Mouse (Mus musculus) B cell, adult 2 months (primary cell): Measurements from ENCODE around the gene Foxi1.

Experiments used
- DNase-seq, 2 experiments: peaks; one replicate each; pipeline ENCODE4 v3.0.0; 2022

Foxi1 gene

DNA sequence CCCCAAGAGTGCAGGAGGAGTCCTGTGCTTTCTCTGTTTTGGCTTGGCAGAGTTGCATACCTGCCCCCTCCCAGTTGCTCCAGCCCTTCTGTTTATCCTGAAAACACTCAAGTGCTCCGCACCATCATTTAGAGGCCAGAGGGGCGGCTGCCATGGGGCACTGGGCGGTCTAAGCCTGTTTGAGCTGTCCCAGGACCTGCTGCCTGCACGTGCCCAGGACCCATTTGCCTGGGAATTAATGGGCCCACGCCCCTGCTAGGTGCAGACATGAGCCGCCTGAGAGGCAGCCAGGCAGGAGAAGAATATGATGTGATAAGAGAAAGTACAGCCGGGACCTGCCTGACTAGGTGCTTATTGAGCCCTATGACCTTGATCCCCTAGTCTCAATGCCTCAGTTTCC is 52.7 kb downstream of the Foxi1 start:
- DNase-seq = no peak
